Mouse (Mus musculus): ENCODE data around the gene Stk4.

- TF ChIP-seq POLR2A (IDR thresholded peaks at IDR 0.05; ENCODE audit: borderline replicate concordance, low read depth, low read length) = no peak
- TF ChIP-seq CTCF (IDR thresholded peaks at IDR 0.05; ENCODE audit: low read depth, low read length) = no peak
Observed at GRCm38 (mm10) chr2:164164941-164165340, 94.8 kb downstream of the Stk4 start.
